Mouse (Mus musculus): ENCODE measurements at regions not wholly inside any gene's neighbourhood (a gene's known extent, or its start where the extent isn't known, plus 50 kb on each side); places are given as distances from the start of the nearest gene placed in this dataset.

DNA sequence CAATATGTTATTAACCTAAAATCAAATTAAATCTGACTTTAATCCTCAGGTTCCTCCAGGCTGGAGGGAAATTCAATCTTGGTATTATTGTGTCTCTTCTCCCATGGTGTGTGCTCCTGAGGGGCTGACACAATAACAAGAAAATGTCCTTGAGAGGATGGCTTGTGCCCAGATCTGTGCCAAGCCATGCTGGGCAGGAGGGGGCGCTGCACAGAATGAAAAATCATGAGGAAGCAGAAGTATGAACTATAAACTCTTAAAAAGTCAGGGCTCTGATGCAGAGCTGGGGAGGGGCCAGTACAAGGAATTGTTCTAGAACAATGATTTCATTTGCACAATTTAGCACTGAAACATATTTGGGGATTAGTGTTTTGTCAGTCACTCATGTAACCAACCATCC is 312.5 kb upstream of the Kdm8 start:
- Histone ChIP-seq H3K36me3 (no peaks in the 10 kb centered on the region), H3K4me1 (replicated peaks) (no peaks in the 10 kb centered on the region), H3K27ac (no peak overlapping the region), H3K27me3 (no peaks in the 10 kb centered on the region), H3K4me3 (replicated peaks) (no peak overlapping the region), H3K9me3 (replicated peaks) (no peaks in the 10 kb centered on the region), H3K4me2 (no peak overlapping the region), H3K9ac (no peak overlapping the region)
- ATAC-seq (ENCODE audit: low read depth) (no peak), DNase-seq (no peak)
- WGBS (ENCODE audit: insufficient replicate concordance), result 29% methylated on average over 1 of the region's 1 CpGs

DNA sequence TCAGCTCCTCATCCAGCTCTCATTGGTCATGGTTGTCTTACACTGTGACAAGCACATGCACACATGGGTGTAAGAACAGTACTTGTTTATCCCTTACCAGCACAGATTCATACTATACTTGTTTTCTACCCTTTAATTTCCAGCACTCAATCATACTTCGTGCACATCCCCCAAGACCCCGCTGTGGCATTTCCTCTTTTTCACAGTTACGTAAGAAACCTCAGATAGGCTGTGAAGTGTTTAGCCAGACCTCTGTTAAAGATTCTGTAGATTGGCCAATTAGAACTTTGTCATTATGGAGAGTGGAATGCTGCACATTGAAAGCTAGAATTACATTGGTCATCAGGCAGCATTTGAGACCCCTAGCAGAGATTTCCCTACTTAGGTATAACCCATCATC is 305.9 kb upstream of the Kdm8 start:
- no peak overlapping the region for H3K9ac ChIP-seq
- no peak overlapping the region for H3K4me3 ChIP-seq (replicated peaks)
- ATAC-seq (ENCODE audit: low read depth), result no peak
- H3K4me2 ChIP-seq, result no peak overlapping the region
- WGBS (ENCODE audit: insufficient replicate concordance), result 22% methylated on average over 3 of the region's 3 CpGs
- H3K27ac ChIP-seq, result no peak overlapping the region
- H3K9me3 ChIP-seq (replicated peaks), result 0 out of 2 replicates have a peak, but pooled peaks cover 4% of the 10 kb centered on the region
- no peak for DNase-seq
- no peaks in the 10 kb centered on the region for H3K27me3 ChIP-seq
- no peaks in the 10 kb centered on the region for H3K4me1 ChIP-seq (replicated peaks)
- no peaks in the 10 kb centered on the region for H3K36me3 ChIP-seq

DNA sequence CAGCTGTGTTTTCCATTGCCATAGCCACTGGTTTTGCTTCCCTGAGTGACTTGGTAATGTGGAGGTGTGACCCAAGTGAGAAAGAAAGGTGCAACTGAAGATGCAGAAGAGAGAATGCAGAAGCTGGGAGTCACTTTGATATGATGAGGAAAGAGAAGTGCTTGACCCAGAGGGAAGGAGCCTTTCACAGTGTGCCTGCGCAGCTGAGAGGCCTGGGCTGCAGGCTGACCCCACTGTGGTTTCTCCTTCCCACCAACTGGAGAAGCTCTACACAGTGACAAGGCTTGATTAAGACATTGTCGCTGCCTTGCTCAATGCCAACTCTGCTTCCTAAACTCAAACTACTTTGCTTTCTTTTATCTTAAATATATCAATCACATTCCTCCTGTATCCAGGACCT is 305.3 kb upstream of the Kdm8 start:
- Histone ChIP-seq H3K27ac (no peak overlapping the region), H3K27me3 (no peaks in the 10 kb centered on the region), H3K4me3 (replicated peaks) (no peak overlapping the region), H3K9ac (no peak overlapping the region), H3K4me2 (no peak overlapping the region), H3K36me3 (no peaks in the 10 kb centered on the region), H3K9me3 (replicated peaks) (0 out of 2 replicates have a peak, but pooled peaks cover 4% of the 10 kb centered on the region), H3K4me1 (replicated peaks) (no peaks in the 10 kb centered on the region)
- DNase-seq (no peak), ATAC-seq (ENCODE audit: low read depth) (no peak)
- WGBS (ENCODE audit: insufficient replicate concordance), result 27% methylated on average over 2 of the region's 2 CpGs

DNA sequence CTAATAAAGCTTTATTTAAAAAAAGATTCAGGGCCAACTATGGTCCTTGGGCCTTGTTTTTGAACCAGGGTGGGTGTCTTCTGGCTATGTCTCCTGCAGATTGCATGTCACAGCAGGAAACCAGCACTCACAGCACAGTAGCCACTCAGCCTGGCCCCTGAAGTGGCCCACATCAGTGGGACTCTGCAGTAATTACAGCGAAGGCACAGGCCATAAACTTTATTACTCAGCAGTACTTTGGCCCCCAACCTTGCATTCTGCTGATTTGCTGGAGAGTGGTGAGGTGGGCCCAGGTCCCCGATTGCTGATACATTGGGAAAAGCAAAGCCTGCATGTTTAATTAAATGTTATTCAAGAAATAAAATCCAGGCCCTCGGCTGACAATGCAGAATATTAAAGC is 303.6 kb upstream of the Kdm8 start:
- no peaks in the 10 kb centered on the region for H3K36me3 ChIP-seq
- H3K9ac ChIP-seq, result no peak overlapping the region
- no peak for ATAC-seq (ENCODE audit: low read depth)
- no peak overlapping the region for H3K4me3 ChIP-seq (replicated peaks)
- no peak overlapping the region for H3K4me2 ChIP-seq
- no peaks in the 10 kb centered on the region for H3K4me1 ChIP-seq (replicated peaks)
- 51% methylated on average over 3 of the region's 3 CpGs for WGBS (ENCODE audit: insufficient replicate concordance)
- H3K9me3 ChIP-seq (replicated peaks), result 0 out of 2 replicates have a peak, but pooled peaks cover 4% of the 10 kb centered on the region
- no peaks in the 10 kb centered on the region for H3K27me3 ChIP-seq
- no peak overlapping the region for H3K27ac ChIP-seq
- DNase-seq, result no peak

DNA sequence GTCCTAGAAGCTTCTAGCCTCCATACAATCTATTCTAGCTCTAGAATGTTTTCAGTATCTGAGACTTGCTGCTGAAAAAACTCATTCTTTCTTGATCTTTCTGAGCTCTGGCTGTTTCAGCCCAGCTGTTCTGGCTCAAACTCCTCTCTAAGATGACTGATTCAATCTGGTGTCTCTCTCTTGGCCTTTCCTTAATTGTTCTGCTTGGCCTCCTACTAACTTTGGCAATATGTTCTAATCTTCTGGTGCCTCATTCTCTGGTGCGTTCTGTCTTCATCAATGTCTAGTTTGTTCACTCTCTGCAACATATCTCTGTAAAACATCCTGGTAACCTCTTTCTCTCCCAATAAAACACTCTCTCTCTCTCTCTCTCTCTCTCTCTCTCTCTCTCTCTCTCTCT is 302.6 kb upstream of the Kdm8 start:
- Histone ChIP-seq H3K9me3 (replicated peaks) (0 out of 2 replicates have a peak, but pooled peaks cover 4% of the 10 kb centered on the region), H3K4me3 (replicated peaks) (no peak overlapping the region), H3K27ac (no peak overlapping the region), H3K27me3 (no peaks in the 10 kb centered on the region), H3K9ac (no peak overlapping the region), H3K36me3 (no peaks in the 10 kb centered on the region), H3K4me1 (replicated peaks) (no peaks in the 10 kb centered on the region), H3K4me2 (no peak overlapping the region)
- DNase-seq (no peak), ATAC-seq (ENCODE audit: low read depth) (no peak)
- 66% methylated on average over 1 of the region's 1 CpGs for WGBS (ENCODE audit: insufficient replicate concordance)

DNA sequence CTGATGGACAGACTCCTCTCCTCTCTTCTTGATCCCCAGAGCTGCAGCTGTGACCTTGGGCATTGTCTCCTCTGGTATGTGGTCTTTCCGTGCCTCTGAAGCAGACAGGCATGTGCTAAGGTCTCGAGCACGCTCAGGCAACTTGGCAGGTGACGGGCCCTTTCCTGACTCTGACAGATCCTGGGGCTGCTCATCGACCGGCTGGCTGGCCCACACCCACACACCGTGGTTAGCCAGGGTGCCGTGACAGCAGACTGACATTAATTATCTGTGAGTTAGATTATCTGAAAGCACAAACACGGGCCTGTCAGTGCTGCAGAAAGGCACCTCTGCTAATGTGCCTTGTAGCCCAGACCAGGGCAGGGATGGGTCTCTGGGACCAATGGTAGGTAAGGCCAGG is 298.5 kb upstream of the Kdm8 start:
- no peaks in the 10 kb centered on the region for H3K36me3 ChIP-seq
- no peaks in the 10 kb centered on the region for H3K27me3 ChIP-seq
- no peak overlapping the region for H3K4me2 ChIP-seq
- H3K9me3 ChIP-seq (replicated peaks), result 0 out of 2 replicates have a peak, but pooled peaks cover 3% of the 10 kb centered on the region
- H3K4me3 ChIP-seq (replicated peaks), result no peak overlapping the region
- DNase-seq (no peak), ATAC-seq (ENCODE audit: low read depth) (no peak)
- no peak overlapping the region for H3K27ac ChIP-seq
- no peak overlapping the region for H3K9ac ChIP-seq
- WGBS (ENCODE audit: insufficient replicate concordance), result 30% methylated on average over 9 of the region's 9 CpGs
- H3K4me1 ChIP-seq (replicated peaks), result no peaks in the 10 kb centered on the region

DNA sequence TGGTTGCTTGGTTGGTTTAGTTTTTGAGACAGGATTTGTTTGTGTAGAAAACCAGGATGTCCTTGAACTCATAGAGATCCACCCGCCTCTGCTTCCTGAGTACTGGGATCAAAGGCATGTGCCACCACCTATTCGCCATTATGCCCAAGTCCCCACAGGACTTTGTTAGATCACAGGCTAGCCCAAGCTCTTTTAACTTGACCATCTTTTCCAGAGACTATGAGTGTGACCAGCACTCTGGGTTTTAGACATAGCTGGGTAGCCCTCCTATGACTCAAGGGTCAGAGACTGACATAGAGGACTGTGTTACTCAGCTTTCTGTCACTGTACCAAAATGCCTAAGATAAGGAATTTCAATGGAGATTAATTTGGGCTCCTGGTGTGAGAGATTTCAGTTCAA is 295.3 kb upstream of the Kdm8 start:
- WGBS (ENCODE audit: insufficient replicate concordance), result 61% methylated on average over 2 of the region's 2 CpGs
- DNase-seq (no peak), ATAC-seq (ENCODE audit: low read depth) (no peak)
- Histone ChIP-seq H3K27me3 (no peaks in the 10 kb centered on the region), H3K27ac (no peak overlapping the region), H3K4me3 (replicated peaks) (no peak overlapping the region), H3K4me1 (replicated peaks) (no peaks in the 10 kb centered on the region), H3K9me3 (replicated peaks) (0 out of 2 replicates have a peak, but pooled peaks cover 3% of the 10 kb centered on the region), H3K36me3 (no peaks in the 10 kb centered on the region), H3K9ac (no peak overlapping the region), H3K4me2 (no peak overlapping the region)

DNA sequence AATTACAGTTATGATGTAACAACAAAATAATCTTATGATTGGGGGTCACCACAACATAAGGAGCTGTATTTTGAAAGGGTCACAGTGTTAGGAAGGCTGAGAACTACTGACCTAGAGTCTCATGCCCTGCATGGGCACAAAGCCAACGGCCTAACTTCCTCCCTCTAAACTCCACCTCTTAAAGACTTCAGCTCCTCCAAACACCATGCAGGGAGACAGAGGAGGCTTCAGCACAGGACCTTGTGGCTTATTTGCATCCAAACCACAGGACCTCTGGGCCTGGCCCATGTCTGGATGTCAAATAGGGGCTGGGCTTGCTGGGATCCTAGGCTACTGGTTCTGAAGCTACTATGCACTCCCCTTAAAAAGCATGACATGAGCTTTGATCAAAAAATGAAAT is 294.7 kb upstream of the Kdm8 start:
- Histone ChIP-seq H3K4me2 (no peak overlapping the region), H3K9me3 (replicated peaks) (0 out of 2 replicates have a peak, but pooled peaks cover 3% of the 10 kb centered on the region), H3K9ac (no peak overlapping the region), H3K27ac (no peak overlapping the region), H3K36me3 (no peaks in the 10 kb centered on the region), H3K4me3 (replicated peaks) (no peak overlapping the region), H3K4me1 (replicated peaks) (no peaks in the 10 kb centered on the region), H3K27me3 (no peaks in the 10 kb centered on the region)
- WGBS (ENCODE audit: insufficient replicate concordance), result 31% methylated on average over 1 of the region's 1 CpGs
- no peak for DNase-seq
- no peak for ATAC-seq (ENCODE audit: low read depth)

DNA sequence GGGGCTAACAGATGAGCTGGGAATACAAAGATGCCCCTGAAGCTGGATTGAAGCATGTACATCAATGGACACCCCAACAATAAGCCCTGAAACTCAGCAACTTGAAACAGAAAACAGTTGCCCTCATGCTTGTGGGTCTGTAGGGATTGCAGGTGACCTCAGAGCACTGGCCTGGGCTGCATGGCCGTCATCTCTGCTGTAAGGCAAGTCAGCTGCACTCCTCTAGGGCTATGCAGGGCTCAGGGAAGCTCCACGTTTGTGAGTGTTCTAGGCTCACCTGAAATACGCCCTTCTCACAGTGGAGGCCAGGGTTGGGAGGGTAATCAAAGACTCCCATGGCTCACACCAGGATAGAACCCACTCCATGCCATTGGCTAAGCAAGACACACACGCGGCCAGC is 292.2 kb upstream of the Kdm8 start:
- H3K9ac ChIP-seq, result no peak overlapping the region
- H3K4me1 ChIP-seq (replicated peaks), result no peaks in the 10 kb centered on the region
- H3K4me2 ChIP-seq, result no peak overlapping the region
- no peaks in the 10 kb centered on the region for H3K36me3 ChIP-seq
- 60% methylated on average over 5 of the region's 5 CpGs for WGBS (ENCODE audit: insufficient replicate concordance)
- H3K27ac ChIP-seq, result no peak overlapping the region
- no peaks in the 10 kb centered on the region for H3K27me3 ChIP-seq
- no peak overlapping the region for H3K4me3 ChIP-seq (replicated peaks)
- DNase-seq (no peak), ATAC-seq (ENCODE audit: low read depth) (no peak)
- 0 out of 2 replicates have a peak, but pooled peaks cover 3% of the 10 kb centered on the region for H3K9me3 ChIP-seq (replicated peaks)

DNA sequence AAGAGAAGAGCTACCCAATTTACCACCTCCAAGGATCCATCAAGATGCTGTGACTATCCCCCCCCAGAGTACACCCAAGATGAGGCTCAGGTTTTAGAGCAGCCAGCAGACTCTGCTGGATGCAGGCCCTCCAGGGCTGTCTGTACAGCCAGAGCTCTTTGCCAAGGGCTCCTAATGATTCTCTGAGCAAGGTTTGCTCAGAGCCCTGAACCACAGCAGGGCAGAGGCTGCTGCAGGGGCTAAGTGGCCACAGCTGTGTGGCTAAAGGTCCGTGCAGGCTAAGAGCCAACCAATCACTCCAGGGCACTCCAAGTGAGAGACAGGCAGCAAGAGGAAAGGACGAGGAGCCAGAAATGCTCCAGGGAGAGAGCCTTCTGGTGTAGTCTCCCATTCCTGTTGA is 289.2 kb upstream of the Kdm8 start:
- ATAC-seq (ENCODE audit: low read depth) (no peak), DNase-seq (no peak)
- no peaks in the 10 kb centered on the region for H3K27me3 ChIP-seq
- H3K9ac ChIP-seq, result no peak overlapping the region
- no peak overlapping the region for H3K4me3 ChIP-seq (replicated peaks)
- H3K27ac ChIP-seq, result no peak overlapping the region
- no peak overlapping the region for H3K4me2 ChIP-seq
- no peaks in the 10 kb centered on the region for H3K9me3 ChIP-seq (replicated peaks)
- no peaks in the 10 kb centered on the region for H3K4me1 ChIP-seq (replicated peaks)
- no peaks in the 10 kb centered on the region for H3K36me3 ChIP-seq
- WGBS (ENCODE audit: insufficient replicate concordance), result 40% methylated on average over 2 of the region's 2 CpGs

DNA sequence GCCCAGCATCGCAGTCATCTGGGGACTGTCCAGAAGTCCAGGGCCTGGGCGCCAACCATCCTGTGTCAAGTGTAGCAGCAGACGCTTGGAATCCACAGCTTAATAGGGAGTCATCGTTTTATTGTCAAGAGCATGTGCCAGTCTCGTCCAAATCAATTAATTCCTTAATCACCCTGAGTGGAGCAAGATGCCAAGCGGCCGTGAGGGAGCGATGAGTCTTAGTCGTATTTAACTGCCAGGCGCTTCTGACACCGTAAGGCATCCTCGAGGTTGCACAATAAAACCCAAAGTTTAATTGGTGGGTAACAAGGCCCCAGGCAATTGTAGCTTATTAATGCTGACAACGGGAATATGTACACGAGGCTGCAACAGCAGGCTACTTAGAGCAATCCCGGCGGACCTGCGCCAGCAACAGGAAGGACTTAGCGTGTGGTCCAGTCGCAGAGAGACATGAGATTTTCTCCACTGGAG is 277.6 kb upstream of the Kdm8 start:
- WGBS (ENCODE audit: insufficient replicate concordance), result 77% methylated on average over 19 of the region's 19 CpGs
- Histone ChIP-seq H3K4me3 (replicated peaks) (no peak overlapping the region), H3K9me3 (replicated peaks) (0 out of 2 replicates have a peak, but pooled peaks cover 3% of the 10 kb centered on the region), H3K27ac (no peak overlapping the region), H3K36me3 (no peaks in the 10 kb centered on the region), H3K9ac (no peak overlapping the region), H3K27me3 (no peaks in the 10 kb centered on the region), H3K4me1 (replicated peaks) (no peaks in the 10 kb centered on the region), H3K4me2 (no peak overlapping the region)
- ATAC-seq (ENCODE audit: low read depth) (no peak), DNase-seq (no peak)

DNA sequence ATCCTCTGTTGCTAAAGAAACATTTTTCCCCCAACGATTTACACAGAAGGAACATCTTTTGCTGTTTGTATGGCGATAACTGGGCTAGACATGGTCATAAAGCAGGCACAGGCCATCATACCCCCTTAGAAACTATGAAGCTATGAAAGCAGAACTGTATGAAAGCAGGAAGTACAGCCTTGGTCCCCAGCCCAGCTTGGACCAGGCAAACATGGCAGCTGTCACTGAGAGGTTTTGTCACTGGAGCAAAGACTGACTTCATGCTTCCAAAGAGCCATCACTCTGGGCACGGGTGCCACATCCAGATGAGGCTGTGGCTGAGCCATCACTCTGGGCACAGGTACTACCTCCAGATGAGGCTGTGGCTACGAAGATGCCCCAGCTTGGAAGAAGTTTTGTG is 276.8 kb upstream of the Kdm8 start:
- no peak overlapping the region for H3K9ac ChIP-seq
- no peaks in the 10 kb centered on the region for H3K36me3 ChIP-seq
- 48% methylated on average over 4 of the region's 4 CpGs for WGBS (ENCODE audit: insufficient replicate concordance)
- 0 out of 2 replicates have a peak, but pooled peaks cover 3% of the 10 kb centered on the region for H3K9me3 ChIP-seq (replicated peaks)
- no peaks in the 10 kb centered on the region for H3K4me1 ChIP-seq (replicated peaks)
- no peak overlapping the region for H3K4me2 ChIP-seq
- H3K27me3 ChIP-seq, result no peaks in the 10 kb centered on the region
- DNase-seq (no peak), ATAC-seq (ENCODE audit: low read depth) (no peak)
- H3K27ac ChIP-seq, result no peak overlapping the region
- no peak overlapping the region for H3K4me3 ChIP-seq (replicated peaks)

All from liver, embryonic 13.5 days (tissue).